Mouse (Mus musculus): ENCODE results near the gene Plxnc1. TPM values are rescaled to one million over a fixed set of nuclear protein-coding genes. Genes with fewer than 3 reads are reported as not detected.

The Plxnc1 gene
- total RNA-seq, 1 experiment from 2014 or later, result 45.8 TPM

DNA sequence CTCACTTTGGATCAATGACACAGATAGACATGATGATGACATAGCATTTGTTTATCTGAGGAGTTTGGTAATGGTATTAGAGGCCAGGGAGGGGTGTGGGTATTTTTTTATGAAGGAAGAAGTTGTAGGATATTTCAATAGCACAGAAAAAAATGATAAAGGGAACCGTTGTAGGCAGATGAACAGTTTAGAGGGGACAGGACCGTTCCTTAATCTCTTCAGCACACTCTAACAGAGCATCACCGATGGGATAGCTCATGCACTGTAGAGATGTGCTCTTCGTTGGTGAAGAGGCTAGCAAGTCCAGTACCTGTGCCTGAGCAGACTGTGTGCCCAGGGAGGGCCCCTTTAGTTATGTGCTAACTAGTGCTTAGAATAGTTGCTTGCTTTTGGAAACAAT lies 165.3 kb downstream of the Plxnc1 start:
- ATAC-seq (replicated peaks in 1 of 2; ENCODE audit: insufficient read depth in 1 of 2, low FRiP score in 2 of 2, low TSS enrichment in 1 of 2, low read depth in 1 of 2, poor library complexity in 2 of 2, severe bottlenecking in 2 of 2), result no peak

DNA sequence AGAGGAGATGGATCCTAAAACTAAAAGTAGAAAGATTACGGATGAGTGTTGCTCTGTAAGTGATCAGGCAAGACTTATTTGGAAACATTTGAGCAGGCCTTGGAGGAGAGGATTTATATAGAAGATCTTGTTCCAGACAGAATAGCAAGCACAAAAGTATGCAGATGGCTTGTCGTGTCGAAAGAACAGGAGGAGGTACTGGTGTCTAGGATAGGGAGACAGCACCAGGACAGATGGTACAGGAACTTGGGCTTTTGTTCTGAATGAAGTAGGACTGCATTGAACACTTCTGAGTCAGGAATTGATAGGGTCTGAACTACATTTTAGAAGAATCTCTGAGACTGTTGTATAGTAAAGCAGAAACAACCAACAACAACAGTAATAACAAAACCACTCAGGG lies 167.1 kb downstream of the Plxnc1 start:
- no peak for ATAC-seq (replicated peaks in 1 of 2; ENCODE audit: insufficient read depth in 1 of 2, low FRiP score in 2 of 2, low TSS enrichment in 1 of 2, low read depth in 1 of 2, poor library complexity in 2 of 2, severe bottlenecking in 2 of 2)

DNA sequence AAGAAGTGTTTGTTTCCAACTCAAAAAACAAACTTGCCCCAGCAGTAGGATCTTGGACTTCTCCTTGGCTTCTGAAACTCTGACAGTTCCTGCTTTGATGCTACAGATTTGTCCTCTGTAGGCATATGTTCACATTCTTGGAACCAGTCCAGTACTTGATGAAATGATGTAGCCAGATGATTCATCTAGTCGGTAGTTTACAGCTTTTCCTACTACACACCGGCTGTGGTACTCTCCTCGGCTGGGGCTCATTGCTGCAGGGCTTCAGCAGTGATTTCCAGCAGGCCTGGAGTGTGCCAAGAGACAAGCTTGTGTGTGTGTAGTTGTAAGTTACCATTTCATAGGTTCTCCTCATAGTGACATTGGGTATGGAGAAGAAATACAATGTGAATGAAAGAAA lies 173.1 kb downstream of the Plxnc1 start:
- ATAC-seq (replicated peaks in 1 of 2; ENCODE audit: insufficient read depth in 1 of 2, low FRiP score in 2 of 2, low TSS enrichment in 1 of 2, low read depth in 1 of 2, poor library complexity in 2 of 2, severe bottlenecking in 2 of 2), result no peak

DNA sequence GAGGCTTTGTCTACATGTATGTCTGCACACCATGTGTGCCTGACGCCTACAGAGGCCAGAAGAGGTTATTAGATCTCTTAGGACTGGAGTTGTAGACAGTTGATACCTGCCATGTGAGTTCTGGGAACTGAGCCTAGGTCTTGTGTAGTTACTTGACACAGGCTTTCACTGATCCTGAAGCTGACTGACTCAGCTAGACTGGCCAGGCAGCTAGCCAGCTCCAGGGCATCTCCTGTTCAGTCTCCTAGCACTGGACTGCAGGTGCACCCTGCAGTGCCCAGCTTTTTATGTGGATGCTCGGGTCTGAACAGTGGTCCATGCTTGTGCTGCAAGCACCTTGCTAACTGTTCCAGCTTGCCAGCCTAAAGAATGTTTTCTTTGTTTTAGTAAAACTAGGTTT lies 197.6 kb downstream of the Plxnc1 start:
- no peak for ATAC-seq (replicated peaks in 1 of 2; ENCODE audit: insufficient read depth in 1 of 2, low FRiP score in 2 of 2, low TSS enrichment in 1 of 2, low read depth in 1 of 2, poor library complexity in 2 of 2, severe bottlenecking in 2 of 2)

DNA sequence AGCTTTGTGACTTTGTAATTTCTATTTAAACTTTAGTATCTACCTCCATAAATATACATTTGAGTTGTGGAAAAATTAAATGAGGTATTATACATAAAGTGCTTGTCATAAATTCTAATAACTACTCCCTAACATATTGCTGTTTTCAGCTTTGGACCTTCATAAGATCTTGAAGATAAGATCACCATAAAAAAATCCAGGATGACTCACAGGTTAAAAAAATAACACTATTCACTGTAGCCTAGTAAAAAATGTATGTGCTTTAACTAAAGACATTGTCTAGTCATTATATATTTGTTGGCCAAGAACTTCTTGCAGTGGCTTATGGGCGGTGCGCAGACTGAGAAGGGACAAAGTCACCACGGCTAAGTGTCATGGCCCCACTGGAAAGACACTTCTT lies 203.2 kb downstream of the Plxnc1 start:
- ATAC-seq (replicated peaks in 1 of 2; ENCODE audit: insufficient read depth in 1 of 2, low FRiP score in 2 of 2, low TSS enrichment in 1 of 2, low read depth in 1 of 2, poor library complexity in 2 of 2, severe bottlenecking in 2 of 2), result no peak
